Mouse (Mus musculus) hindlimb bud, embryonic 11.5 days (tissue): Measurements from ENCODE around the gene Pkd2l1.

Experiments used
- DNase-seq: peaks from one replicate; pipeline ENCODE4 v3.0.0-alpha.2; 2012; ENCODE audit warnings: low read depth, low spot score; ENCODE audit errors: extremely low spot score

Pkd2l1 gene

GRCm38 (mm10) chr19:44192342-44192741, at the start of gene Pkd2l1:
Gene Pkd2l1 (minus strand): TSS chr19:44192442.
- DNase-seq = no peak

GRCm38 (mm10) chr19:44238906-44239305, 46.7 kb upstream of the Pkd2l1 start:
- DNase-seq = no peak

- DNase-seq = no peak
Observed at GRCm38 (mm10) chr19:44237471-44238006, 45.3 kb upstream of the Pkd2l1 start.

- DNase-seq = no peak
Observed at GRCm38 (mm10) chr19:44231608-44232151, 39.4 kb upstream of the Pkd2l1 start.

GRCm38 (mm10) chr19:44230212-44230611, 38.0 kb upstream of the Pkd2l1 start:
- no peak for DNase-seq

- DNase-seq = no peak
Observed at GRCm38 (mm10) chr19:44229776-44230175, 37.5 kb upstream of the Pkd2l1 start.

GRCm38 (mm10) chr19:44225728-44226127, 33.5 kb upstream of the Pkd2l1 start:
- DNase-seq = no peak

- DNase-seq = no peak
Observed at GRCm38 (mm10) chr19:44217958-44218525, 25.8 kb upstream of the Pkd2l1 start.

- no peak for DNase-seq
Observed at GRCm38 (mm10) chr19:44215255-44215654, 23.0 kb upstream of the Pkd2l1 start.

GRCm38 (mm10) chr19:44207079-44207478, 14.8 kb upstream of the Pkd2l1 start:
- no peak for DNase-seq

GRCm38 (mm10) chr19:44203015-44203564, 10.8 kb upstream of the Pkd2l1 start, which contains the start of gene Scd3:
Gene Scd3 (plus strand): TSS chr19:44203269.
- DNase-seq = no peak

- no peak for DNase-seq
Observed at GRCm38 (mm10) chr19:44198964-44199363, 6.7 kb upstream of the Pkd2l1 start.

- DNase-seq = no peak
Observed at GRCm38 (mm10) chr19:44198494-44198893, 6.3 kb upstream of the Pkd2l1 start.

GRCm38 (mm10) chr19:44197053-44197852, 5.0 kb upstream of the Pkd2l1 start:
- DNase-seq = no peak

GRCm38 (mm10) chr19:44195138-44195537, 2.9 kb upstream of the Pkd2l1 start:
- peak; percentile 14 for DNase-seq

- DNase-seq = no peak
Observed at GRCm38 (mm10) chr19:44193906-44194305, 1.7 kb upstream of the Pkd2l1 start.

- DNase-seq = no peak
Observed at GRCm38 (mm10) chr19:44189056-44189455, 3.2 kb downstream of the Pkd2l1 start.

GRCm38 (mm10) chr19:44183968-44184367, 8.3 kb downstream of the Pkd2l1 start:
- no peak for DNase-seq

GRCm38 (mm10) chr19:44180502-44180901, 11.7 kb downstream of the Pkd2l1 start:
- DNase-seq = no peak

- no peak for DNase-seq
Observed at GRCm38 (mm10) chr19:44176741-44177140, 15.5 kb downstream of the Pkd2l1 start.

GRCm38 (mm10) chr19:44174835-44175234, 17.4 kb downstream of the Pkd2l1 start:
- DNase-seq = no peak

GRCm38 (mm10) chr19:44161515-44161914, 30.7 kb downstream of the Pkd2l1 start:
- no peak for DNase-seq
